Mouse (Mus musculus): ENCODE measurements around the gene Itgam. TPM values are rescaled to one million over a fixed set of nuclear protein-coding genes. Genes with fewer than 3 reads are reported as not detected.
A peak's percentile ranks its signal among the peaks of the same experiment; 100 is the strongest.
"Not testable (repeated sequence)": the region's sequence is repeated elsewhere in the genome, so short reads cannot be mapped to it uniquely, and the experiment has no call there.

Gene Itgam
- polyA plus RNA-seq, 1 experiment from 2014 or later: 0.77 TPM

DNA sequence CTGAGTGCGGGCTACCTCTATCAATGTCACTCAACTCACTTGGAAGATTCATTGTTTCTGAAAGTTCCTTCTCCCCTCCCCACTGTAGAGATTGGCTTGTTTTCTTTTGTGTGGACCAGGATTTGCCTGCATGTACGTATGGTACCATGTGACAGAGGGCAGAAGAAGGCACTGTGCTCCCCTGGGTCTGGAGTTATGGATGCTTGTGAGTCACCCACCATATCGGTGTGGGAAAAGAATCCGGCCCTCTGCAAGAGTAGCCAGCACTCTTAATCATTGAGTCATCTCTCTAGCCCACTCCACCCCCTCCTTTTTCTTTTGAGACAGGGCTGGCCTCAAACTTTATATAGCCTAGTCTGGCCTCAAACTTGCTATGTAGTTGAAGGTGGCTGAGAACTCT is 37.5 kb upstream of the Itgam start:
- no peaks in the 10 kb centered on the region for H3K36me3 ChIP-seq (ENCODE audit: control insufficient read depth, insufficient read depth, low read length)
- WGBS: 82% methylated on average over 4 of the region's 4 CpGs
- no peak overlapping the region for H3K27ac ChIP-seq (ENCODE audit: low read length)
- no peak overlapping the region for H3K9ac ChIP-seq (replicated peaks; ENCODE audit: low read depth, low read length)
- no peaks in the 10 kb centered on the region for H3K4me1 ChIP-seq (ENCODE audit: control insufficient read depth, insufficient read depth, low read length)
- ATAC-seq (ENCODE audit: insufficient number of reproducible peaks, insufficient read depth, low FRiP score, low read depth): no peak
- H3K4me3 ChIP-seq (ENCODE audit: low read depth, low read length): no peak overlapping the region
- no peaks in the 10 kb centered on the region for H3K9me3 ChIP-seq (ENCODE audit: control insufficient read depth, low read depth, low read length)
- no peaks in the 10 kb centered on the region for H3K27me3 ChIP-seq (ENCODE audit: control insufficient read depth, insufficient read depth, low read length)
- H3K4me2 ChIP-seq (replicated peaks; ENCODE audit: low read depth, low read length): no peak overlapping the region

GRCm38 (mm10) chr7:128025381-128025780 is 37.1 kb upstream of the Itgam start:
- Histone ChIP-seq H3K4me3 (ENCODE audit: low read depth, low read length) (no peak overlapping the region), H3K4me1 (ENCODE audit: control insufficient read depth, insufficient read depth, low read length) (no peaks in the 10 kb centered on the region), H3K36me3 (ENCODE audit: control insufficient read depth, insufficient read depth, low read length) (no peaks in the 10 kb centered on the region), H3K4me2 (replicated peaks; ENCODE audit: low read depth, low read length) (no peak overlapping the region), H3K27me3 (ENCODE audit: control insufficient read depth, insufficient read depth, low read length) (no peaks in the 10 kb centered on the region), H3K9ac (replicated peaks; ENCODE audit: low read depth, low read length) (no peak overlapping the region), H3K9me3 (ENCODE audit: control insufficient read depth, low read depth, low read length) (no peaks in the 10 kb centered on the region), H3K27ac (ENCODE audit: low read length) (no peak overlapping the region)
- ATAC-seq (ENCODE audit: insufficient number of reproducible peaks, insufficient read depth, low FRiP score, low read depth): no peak
- 74% methylated on average over 4 of the region's 4 CpGs for WGBS

- H3K9ac ChIP-seq (replicated peaks; ENCODE audit: low read depth, low read length): no peak overlapping the region
- H3K27me3 ChIP-seq (ENCODE audit: control insufficient read depth, insufficient read depth, low read length): no peaks in the 10 kb centered on the region
- H3K27ac ChIP-seq (ENCODE audit: low read length): peak overlapping the region; percentile 58; the same call in 1 of the 2 replicates
- ATAC-seq (ENCODE audit: insufficient number of reproducible peaks, insufficient read depth, low FRiP score, low read depth): peak; percentile 81
- no peak overlapping the region for H3K4me2 ChIP-seq (replicated peaks; ENCODE audit: low read depth, low read length)
- no peaks in the 10 kb centered on the region for H3K9me3 ChIP-seq (ENCODE audit: control insufficient read depth, low read depth, low read length)
- no peaks in the 10 kb centered on the region for H3K36me3 ChIP-seq (ENCODE audit: control insufficient read depth, insufficient read depth, low read length)
- 35% methylated on average over 9 of the region's 9 CpGs for WGBS
- H3K4me3 ChIP-seq (ENCODE audit: low read depth, low read length): no peak overlapping the region
- H3K4me1 ChIP-seq (ENCODE audit: control insufficient read depth, insufficient read depth, low read length): no peaks in the 10 kb centered on the region
These were observed 30.9 kb upstream of the Itgam start for GRCm38 (mm10) chr7:128031403-128031976.

GRCm38 (mm10) chr7:128032290-128032988 is 30.0 kb upstream of the Itgam start:
- H3K4me2 ChIP-seq (replicated peaks; ENCODE audit: low read depth, low read length): no peak overlapping the region
- ATAC-seq (ENCODE audit: insufficient number of reproducible peaks, insufficient read depth, low FRiP score, low read depth): peak; percentile 53; the same call in 1 of the 2 replicates
- H3K27ac ChIP-seq (ENCODE audit: low read length): peak overlapping the region; percentile 58; the same call in 1 of the 2 replicates
- no peak overlapping the region for H3K4me3 ChIP-seq (ENCODE audit: low read depth, low read length)
- 86% methylated on average over 5 of the region's 5 CpGs for WGBS
- no peaks in the 10 kb centered on the region for H3K9me3 ChIP-seq (ENCODE audit: control insufficient read depth, low read depth, low read length)
- no peak overlapping the region for H3K9ac ChIP-seq (replicated peaks; ENCODE audit: low read depth, low read length)
- no peaks in the 10 kb centered on the region for H3K36me3 ChIP-seq (ENCODE audit: control insufficient read depth, insufficient read depth, low read length)
- no peaks in the 10 kb centered on the region for H3K4me1 ChIP-seq (ENCODE audit: control insufficient read depth, insufficient read depth, low read length)
- no peaks in the 10 kb centered on the region for H3K27me3 ChIP-seq (ENCODE audit: control insufficient read depth, insufficient read depth, low read length)

GRCm38 (mm10) chr7:128032989-128033293 is 29.5 kb upstream of the Itgam start:
- Histone ChIP-seq H3K27ac (ENCODE audit: low read length) (no peak overlapping the region), H3K36me3 (ENCODE audit: control insufficient read depth, insufficient read depth, low read length) (no peaks in the 10 kb centered on the region), H3K4me1 (ENCODE audit: control insufficient read depth, insufficient read depth, low read length) (no peaks in the 10 kb centered on the region), H3K4me2 (replicated peaks; ENCODE audit: low read depth, low read length) (no peak overlapping the region), H3K27me3 (ENCODE audit: control insufficient read depth, insufficient read depth, low read length) (no peaks in the 10 kb centered on the region), H3K9ac (replicated peaks; ENCODE audit: low read depth, low read length) (no peak overlapping the region), H3K4me3 (ENCODE audit: low read depth, low read length) (no peak overlapping the region), H3K9me3 (ENCODE audit: control insufficient read depth, low read depth, low read length) (no peaks in the 10 kb centered on the region)
- WGBS: 95% methylated on average over 3 of the region's 3 CpGs
- ATAC-seq (ENCODE audit: insufficient number of reproducible peaks, insufficient read depth, low FRiP score, low read depth): no peak

- no peak for ATAC-seq (ENCODE audit: insufficient number of reproducible peaks, insufficient read depth, low FRiP score, low read depth)
- H3K9me3 ChIP-seq (ENCODE audit: control insufficient read depth, low read depth, low read length): no peaks in the 10 kb centered on the region
- WGBS: 89% methylated on average over 4 of the region's 4 CpGs
- H3K9ac ChIP-seq (replicated peaks; ENCODE audit: low read depth, low read length): no peak overlapping the region
- no peaks in the 10 kb centered on the region for H3K27me3 ChIP-seq (ENCODE audit: control insufficient read depth, insufficient read depth, low read length)
- no peak overlapping the region for H3K4me2 ChIP-seq (replicated peaks; ENCODE audit: low read depth, low read length)
- H3K4me3 ChIP-seq (ENCODE audit: low read depth, low read length): no peak overlapping the region
- H3K36me3 ChIP-seq (ENCODE audit: control insufficient read depth, insufficient read depth, low read length): no peaks in the 10 kb centered on the region
- H3K4me1 ChIP-seq (ENCODE audit: control insufficient read depth, insufficient read depth, low read length): no peaks in the 10 kb centered on the region
- H3K27ac ChIP-seq (ENCODE audit: low read length): no peak overlapping the region
These were observed 28.8 kb upstream of the Itgam start for GRCm38 (mm10) chr7:128033616-128034015.

- not testable (repeated sequence) for H3K4me1 ChIP-seq (ENCODE audit: control insufficient read depth, insufficient read depth, low read length); H3K4me3 ChIP-seq (ENCODE audit: low read depth, low read length); H3K4me2 ChIP-seq (replicated peaks; ENCODE audit: low read depth, low read length); H3K27ac ChIP-seq (ENCODE audit: low read length); H3K36me3 ChIP-seq (ENCODE audit: control insufficient read depth, insufficient read depth, low read length); H3K9ac ChIP-seq (replicated peaks; ENCODE audit: low read depth, low read length); ATAC-seq (ENCODE audit: insufficient number of reproducible peaks, insufficient read depth, low FRiP score, low read depth); H3K9me3 ChIP-seq (ENCODE audit: control insufficient read depth, low read depth, low read length); H3K27me3 ChIP-seq (ENCODE audit: control insufficient read depth, insufficient read depth, low read length)
- WGBS: 82% methylated on average over 14 of the region's 15 CpGs
These were observed 20.1 kb upstream of the Itgam start for GRCm38 (mm10) chr7:128042161-128042820.

DNA sequence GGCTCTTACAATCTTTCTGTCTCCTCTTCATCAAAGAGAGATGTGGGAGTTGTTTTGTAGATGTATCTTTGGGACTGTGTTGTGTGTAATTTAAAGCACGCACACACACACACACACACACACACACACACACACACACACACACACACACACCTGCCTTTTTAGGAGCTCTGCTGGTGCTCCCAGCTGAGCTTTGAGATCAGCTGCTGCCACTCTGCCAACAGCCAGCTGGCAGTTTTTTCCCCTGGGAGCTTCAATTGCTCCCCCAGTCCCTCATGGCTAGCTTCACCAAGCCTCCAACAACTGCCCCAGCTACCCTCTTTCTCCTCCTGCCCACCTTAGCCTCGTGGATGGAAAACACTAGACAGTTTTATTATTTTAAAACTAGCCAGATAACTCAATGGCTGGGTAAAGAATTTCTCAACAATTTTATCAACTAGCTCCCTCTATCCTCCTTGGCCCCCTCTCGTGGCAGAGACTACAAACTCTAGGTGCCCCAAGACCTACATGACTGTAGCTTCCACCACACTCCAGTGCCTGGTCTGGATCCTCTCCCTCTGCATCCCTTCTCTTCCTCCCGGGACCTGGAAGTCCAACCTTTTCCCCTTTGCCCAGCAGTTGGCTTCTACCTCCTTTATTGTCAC is 18.2 kb upstream of the Itgam start:
- no peaks in the 10 kb centered on the region for H3K36me3 ChIP-seq (ENCODE audit: control insufficient read depth, insufficient read depth, low read length)
- no peak overlapping the region for H3K27ac ChIP-seq (ENCODE audit: low read length)
- H3K4me3 ChIP-seq (ENCODE audit: low read depth, low read length): no peak overlapping the region
- no peak overlapping the region for H3K4me2 ChIP-seq (replicated peaks; ENCODE audit: low read depth, low read length)
- H3K4me1 ChIP-seq (ENCODE audit: control insufficient read depth, insufficient read depth, low read length): no peaks in the 10 kb centered on the region
- H3K27me3 ChIP-seq (ENCODE audit: control insufficient read depth, insufficient read depth, low read length): no peaks in the 10 kb centered on the region
- ATAC-seq (ENCODE audit: insufficient number of reproducible peaks, insufficient read depth, low FRiP score, low read depth): no peak
- no peaks in the 10 kb centered on the region for H3K9me3 ChIP-seq (ENCODE audit: control insufficient read depth, low read depth, low read length)
- H3K9ac ChIP-seq (replicated peaks; ENCODE audit: low read depth, low read length): no peak overlapping the region
- WGBS: 69% methylated on average over 4 of the region's 4 CpGs

Measured in stomach, embryonic 14.5 days (tissue).